Mouse (Mus musculus) midbrain, embryonic 16.5 days (tissue): ENCODE measurements around the gene Pou2f2. TPM values are rescaled to one million over a fixed set of nuclear protein-coding genes. Genes with fewer than 3 reads are reported as not detected.

Experiments
- ATAC-seq: fragments of 200-750 bp; cut with Nextera tagmentation; 2 replicates; pipeline ENCODE4 v1.8.0; 2017; ENCODE audit warnings: moderate TSS enrichment
- H3K27ac ChIP-seq: fragments of 300-500 bp; sonication (generic); 2 replicates; pipeline ENCODE4 v1.5.1; 2014; ENCODE audit warnings: mild to moderate bottlenecking, low read length, mixed read lengths
- H3K27me3 ChIP-seq: fragments of 300-500 bp; sonication (generic); 2 replicates; pipeline ENCODE4 v1.6.1; 2014; ENCODE audit warnings: low read depth, low read length, mixed read lengths; ENCODE audit not compliant: control insufficient read depth, insufficient read depth
- H3K36me3 ChIP-seq: fragments of 300-500 bp; sonication (generic); 2 replicates; pipeline ENCODE4 v1.6.1; 2014; ENCODE audit warnings: mild to moderate bottlenecking, low read length, moderate library complexity, mixed read lengths; ENCODE audit not compliant: control insufficient read depth, insufficient read depth
- H3K4me1 ChIP-seq: fragments of 300-500 bp; sonication (generic); 2 replicates; pipeline ENCODE4 v1.6.1; 2014; ENCODE audit warnings: mild to moderate bottlenecking, low read length, mixed read lengths; ENCODE audit not compliant: control insufficient read depth, insufficient read depth
- H3K4me2 ChIP-seq: fragments of 300-500 bp; sonication (generic); 2 replicates; pipeline ENCODE4 v1.6.1; 2014; ENCODE audit warnings: mild to moderate bottlenecking, low read length, mixed read lengths
- H3K4me3 ChIP-seq: fragments of 300-500 bp; sonication (generic); 2 replicates; pipeline ENCODE4 v1.5.1; 2014; ENCODE audit warnings: low read depth, mild to moderate bottlenecking, low read length, moderate library complexity, mixed read lengths
- H3K9ac ChIP-seq: fragments of 300-500 bp; sonication (generic); 2 replicates; pipeline ENCODE4 v1.6.1; 2014; ENCODE audit warnings: low read depth, low read length, mixed read lengths
- H3K9me3 ChIP-seq: fragments of 300-500 bp; sonication (generic); replicated peaks from 2 replicates; pipeline ENCODE4 v1.6.1; 2014; ENCODE audit warnings: mild to moderate bottlenecking, low read length, mixed read lengths; ENCODE audit not compliant: control insufficient read depth, poor library complexity, severe bottlenecking
- WGBS: fragments of 180-500 bp; shearing (Covaris S2); extraction: QIAGEN DNeasy Blood & Tissue Kit; methylation state at CpG from one replicate; pipeline ENCODE4 v1.1.7; 2014; 5-methylcytosine and 5-hydroxymethylcytosine counted together
- polyA plus RNA-seq: library from polyadenylated mRNA; unstranded; fragments of >200 nt; fragmentation: Nextera tagmentation; extraction: Ambion mirVana; gene quantifications from 2 replicates; pipeline ENCODE4 v1.2.1, GENCODE M21; 2015

Gene Pou2f2
- polyA plus RNA-seq, 1 experiment from 2014 or later, result 42.9 TPM

GRCm38 (mm10) chr7:25120061-25120834 lies 59.3 kb downstream of the Pou2f2 start:
- Histone ChIP-seq H3K27ac (no peak overlapping the region), H3K9me3 (no peaks in the 10 kb centered on the region), H3K27me3 (no peaks in the 10 kb centered on the region), H3K4me1 (no peaks in the 10 kb centered on the region), H3K4me3 (no peak overlapping the region), H3K4me2 (no peak overlapping the region), H3K36me3 (peaks cover 3% of the 10 kb centered on the region; the same call in 1 of the 2 replicates), H3K9ac (no peak overlapping the region)
- WGBS, result 75% methylated on average over 15 of the region's 25 CpGs
- ATAC-seq, result no peak; the same call in 1 of the 2 replicates

GRCm38 (mm10) chr7:25112956-25113603 lies 66.4 kb downstream of the Pou2f2 start:
- no peak for ATAC-seq
- Histone ChIP-seq H3K4me2 (no peak overlapping the region), H3K4me3 (no peak overlapping the region), H3K9ac (no peak overlapping the region), H3K27ac (no peak overlapping the region), H3K36me3 (peaks cover 17% of the 10 kb centered on the region), H3K4me1 (no peaks in the 10 kb centered on the region), H3K9me3 (no peaks in the 10 kb centered on the region), H3K27me3 (no peaks in the 10 kb centered on the region)
- WGBS, result 88% methylated on average over 16 of the region's 16 CpGs

- Histone ChIP-seq H3K36me3 (peaks cover 17% of the 10 kb centered on the region), H3K27ac (no peak overlapping the region), H3K4me2 (no peak overlapping the region), H3K9ac (no peak overlapping the region), H3K27me3 (no peaks in the 10 kb centered on the region), H3K4me1 (no peaks in the 10 kb centered on the region), H3K4me3 (no peak overlapping the region), H3K9me3 (no peaks in the 10 kb centered on the region)
- no peak for ATAC-seq
- 85% methylated on average over 17 of the region's 17 CpGs for WGBS
These were observed 67.2 kb downstream of the Pou2f2 start for GRCm38 (mm10) chr7:25112178-25112955.

- no peaks in the 10 kb centered on the region for H3K4me1 ChIP-seq
- H3K36me3 ChIP-seq, result peaks cover 15% of the 10 kb centered on the region
- H3K27ac ChIP-seq, result no peak overlapping the region
- WGBS, result 89% methylated on average over 9 of the region's 9 CpGs
- no peaks in the 10 kb centered on the region for H3K27me3 ChIP-seq
- H3K4me3 ChIP-seq, result no peak overlapping the region
- ATAC-seq, result no peak
- H3K9me3 ChIP-seq, result no peaks in the 10 kb centered on the region
- H3K4me2 ChIP-seq, result no peak overlapping the region
- H3K9ac ChIP-seq, result no peak overlapping the region
These were observed 69.2 kb downstream of the Pou2f2 start for GRCm38 (mm10) chr7:25110336-25110735.

- Histone ChIP-seq H3K4me3 (no peak overlapping the region), H3K27me3 (no peaks in the 10 kb centered on the region), H3K36me3 (peaks cover 7% of the 10 kb centered on the region; the same call in 1 of the 2 replicates), H3K4me2 (no peak overlapping the region), H3K9me3 (no peaks in the 10 kb centered on the region), H3K9ac (no peak overlapping the region), H3K4me1 (no peaks in the 10 kb centered on the region), H3K27ac (no peak overlapping the region)
- WGBS, result 79% methylated on average over 12 of the region's 12 CpGs
- no peak for ATAC-seq
These were observed 70.2 kb downstream of the Pou2f2 start for GRCm38 (mm10) chr7:25109355-25109754.

- WGBS, result 49% methylated on average over 14 of the region's 17 CpGs
- Histone ChIP-seq H3K27me3 (no peaks in the 10 kb centered on the region), H3K9ac (no peak overlapping the region), H3K27ac (no peak overlapping the region), H3K4me1 (no peaks in the 10 kb centered on the region), H3K36me3 (0 out of 2 replicates have a peak, but pooled peaks cover under 1% of the 10 kb centered on the region), H3K4me3 (no peak overlapping the region), H3K9me3 (no peaks in the 10 kb centered on the region), H3K4me2 (no peak overlapping the region)
- no peak for ATAC-seq
These were observed 72.6 kb downstream of the Pou2f2 start for GRCm38 (mm10) chr7:25106790-25107502.

- Histone ChIP-seq H3K36me3 (no peaks in the 10 kb centered on the region), H3K4me1 (no peaks in the 10 kb centered on the region), H3K27ac (peak overlapping the region; percentile 62), H3K4me3 (no peak overlapping the region), H3K27me3 (no peaks in the 10 kb centered on the region), H3K9me3 (no peaks in the 10 kb centered on the region), H3K4me2 (no peak overlapping the region), H3K9ac (peak overlapping the region; percentile 6; the same call in 1 of the 2 replicates)
- 13% methylated on average over 17 of the region's 17 CpGs for WGBS
- peak; percentile 65 for ATAC-seq
These were observed 73.9 kb downstream of the Pou2f2 start for GRCm38 (mm10) chr7:25105411-25106160.

- H3K9ac ChIP-seq, result no peak overlapping the region
- H3K4me1 ChIP-seq, result no peaks in the 10 kb centered on the region
- peaks cover 7% of the 10 kb centered on the region for H3K36me3 ChIP-seq
- no peak overlapping the region for H3K4me2 ChIP-seq
- H3K27ac ChIP-seq, result no peak overlapping the region
- 50% methylated on average over 4 of the region's 4 CpGs for WGBS
- no peaks in the 10 kb centered on the region for H3K27me3 ChIP-seq
- H3K9me3 ChIP-seq, result no peaks in the 10 kb centered on the region
- no peak for ATAC-seq
- H3K4me3 ChIP-seq, result no peak overlapping the region
These were observed 79.9 kb downstream of the Pou2f2 start for GRCm38 (mm10) chr7:25099581-25099980.
